Mouse (Mus musculus) liver, embryonic 14.5 days (tissue): ENCODE data around the gene Sftpa1.

Experiments
- CTCF ChIP-seq: IDR thresholded peaks from 2 replicates; pipeline ENCODE4 v1.5.1; 2016; ENCODE audit warnings: antibody characterized with exemption, low read depth, control low read depth
- EP300 ChIP-seq: IDR thresholded peaks from 2 replicates; pipeline ENCODE4 v1.6.1; 2016; ENCODE audit warnings: antibody characterized with exemption, low read depth

DNA sequence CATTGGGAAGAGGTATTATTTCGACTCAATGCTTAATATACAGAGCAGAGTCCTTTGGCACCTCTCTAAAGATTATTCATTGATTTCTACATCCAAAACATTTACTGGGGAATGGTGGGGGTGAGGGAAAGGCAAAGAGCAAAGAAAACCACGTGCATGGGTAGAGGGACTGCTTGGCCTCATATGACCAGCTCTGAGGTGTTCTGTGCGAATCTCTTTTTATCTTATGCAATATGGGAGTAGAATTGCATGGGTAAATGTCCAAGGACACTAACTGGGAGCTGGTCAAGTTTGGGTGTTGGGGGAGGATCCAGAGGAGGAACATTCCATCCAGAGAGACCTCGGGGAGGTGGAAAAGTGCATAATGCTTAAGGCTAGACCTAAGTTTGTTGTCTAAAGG is 18.6 kb upstream of the Sftpa1 start:
- no peak for TF ChIP-seq CTCF
- no peak for TF ChIP-seq EP300
